Mouse (Mus musculus): ENCODE results near the gene Adamts20. TPM values are rescaled to one million over a fixed set of nuclear protein-coding genes. Genes with fewer than 3 reads are reported as not detected.
A peak's percentile ranks its signal among the peaks of the same experiment; 100 is the strongest.

Gene Adamts20
- total and polyA plus RNA-seq, 3 experiments, result 2.1 to 3.6 TPM; not detected in 1

- no peak overlapping the region for H3K4me3 ChIP-seq (ENCODE audit: control insufficient read depth in 1 of 2, insufficient read depth in 1 of 2, low read depth in 2 of 2, low read length in 2 of 2)
- H3K4me1 ChIP-seq (ENCODE audit: control insufficient read depth in 1 of 2, insufficient read depth in 2 of 2, low read length in 2 of 2), result no peaks in the 10 kb centered on the region
- H3K27ac ChIP-seq (ENCODE audit: control insufficient read depth, low read depth, low read length), result no peak overlapping the region
- no peaks in the 10 kb centered on the region for H3K9me3 ChIP-seq (replicated peaks; ENCODE audit: insufficient read depth, low read length)
- no peaks in the 10 kb centered on the region for H3K79me2 ChIP-seq (ENCODE audit: control insufficient read depth, insufficient read depth, low read length, poor library complexity)
- no peaks in the 10 kb centered on the region for H3K36me3 ChIP-seq (ENCODE audit: control insufficient read depth in 1 of 2, insufficient read depth in 2 of 2, low read length in 2 of 2)
- H3K9ac ChIP-seq (ENCODE audit: control insufficient read depth, low read depth, low read length, poor library complexity, severe bottlenecking), result no peak overlapping the region
- no peaks in the 10 kb centered on the region for H3K27me3 ChIP-seq (ENCODE audit: control insufficient read depth in 1 of 2, insufficient read depth in 2 of 2, low read length in 2 of 2)
- TF ChIP-seq SMC3 (IDR thresholded peaks at IDR 0.05; ENCODE audit: low read depth, low read length), result peak; percentile 71
- TF ChIP-seq MYB (IDR thresholded peaks at IDR 0.05; ENCODE audit: low read depth, low read length), result no peak
- peak; percentile 41 for TF ChIP-seq RAD21 (IDR thresholded peaks at IDR 0.05; ENCODE audit: low read depth, low read length)
- TF ChIP-seq POLR2AphosphoS5 (IDR thresholded peaks at IDR 0.05; ENCODE audit: borderline replicate concordance, low read depth, low read length), result no peak
- peak in 2 of 3 experiments; percentile 29 to 53; a peak in 4 of 6 replicates for TF ChIP-seq CTCF (IDR thresholded peaks at IDR 0.05 in 2 of 3, conservative IDR thresholded peaks at IDR 0.05 in 1 of 3; ENCODE audit: control insufficient read depth in 1 of 3, insufficient read depth in 1 of 3, low read depth in 2 of 3, low read length in 3 of 3, poor library complexity in 1 of 3, severe bottlenecking in 1 of 3)
- DNase-seq (ENCODE audit: low read depth, low spot score), result peak; percentile 40
Measured at GRCm38 (mm10) chr15:94316171-94316570, 149.0 kb downstream of the Adamts20 start.

DNA sequence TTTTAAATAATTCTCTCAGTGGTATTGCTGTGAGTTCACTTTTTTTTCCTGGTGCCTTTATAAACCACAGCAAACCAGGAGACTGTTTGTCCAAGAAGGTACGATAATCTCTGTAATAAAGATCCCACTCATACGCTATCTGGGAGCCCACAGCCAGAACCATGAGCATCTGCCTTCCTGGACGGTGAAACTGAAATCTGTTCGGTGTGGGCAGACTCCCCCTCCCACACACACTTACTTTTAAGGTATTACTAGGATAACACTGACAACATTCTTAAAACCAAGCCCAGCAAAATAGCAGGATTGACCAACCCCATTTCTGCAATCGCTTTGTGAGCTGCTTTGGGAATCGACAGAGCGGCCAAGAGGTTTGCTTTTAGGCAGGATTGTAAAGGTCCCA, 155.5 kb downstream of the Adamts20 start:
- Histone ChIP-seq H3K27ac (ENCODE audit: control insufficient read depth, low read depth, low read length) (no peak overlapping the region), H3K27me3 (ENCODE audit: control insufficient read depth in 1 of 2, insufficient read depth in 2 of 2, low read length in 2 of 2) (no peaks in the 10 kb centered on the region; a peak in 1 of 4 replicates), H3K36me3 (ENCODE audit: control insufficient read depth in 1 of 2, insufficient read depth in 2 of 2, low read length in 2 of 2) (no peaks in the 10 kb centered on the region), H3K79me2 (ENCODE audit: control insufficient read depth, insufficient read depth, low read length, poor library complexity) (no peaks in the 10 kb centered on the region; the same call in 1 of the 2 replicates), H3K4me1 (ENCODE audit: control insufficient read depth in 1 of 2, insufficient read depth in 2 of 2, low read length in 2 of 2) (no peaks in the 10 kb centered on the region), H3K9ac (ENCODE audit: control insufficient read depth, low read depth, low read length, poor library complexity, severe bottlenecking) (no peak overlapping the region), H3K9me3 (replicated peaks; ENCODE audit: insufficient read depth, low read length) (no peaks in the 10 kb centered on the region), H3K4me3 (ENCODE audit: control insufficient read depth in 1 of 2, insufficient read depth in 1 of 2, low read depth in 2 of 2, low read length in 2 of 2) (no peak overlapping the region)
- no peak for DNase-seq (ENCODE audit: low read depth, low spot score)
- TF ChIP-seq UBTF (IDR thresholded peaks at IDR 0.05; ENCODE audit: borderline replicate concordance, insufficient read depth, low read depth, low read length) (no peak), CHD1 (IDR thresholded peaks at IDR 0.05; ENCODE audit: low read depth, low read length) (no peak), E2F4 (IDR thresholded peaks at IDR 0.05; ENCODE audit: borderline replicate concordance, low read depth, low read length) (no peak), POLR2AphosphoS2 (IDR thresholded peaks at IDR 0.05; ENCODE audit: low read length) (no peak), MYC (IDR thresholded peaks at IDR 0.05; ENCODE audit: low read depth, low read length) (no peak), SMC3 (IDR thresholded peaks at IDR 0.05; ENCODE audit: low read depth, low read length) (no peak), RCOR1 (IDR thresholded peaks at IDR 0.05; ENCODE audit: low read depth, low read length) (no peak), KAT2A (conservative IDR thresholded peaks at IDR 0.05; ENCODE audit: low read depth, low read length) (no peak), CTCF (IDR thresholded peaks at IDR 0.05 in 2 of 3, conservative IDR thresholded peaks at IDR 0.05 in 1 of 3; ENCODE audit: control insufficient read depth in 1 of 3, insufficient read depth in 1 of 3, low read depth in 2 of 3, low read length in 3 of 3, poor library complexity in 1 of 3, severe bottlenecking in 1 of 3) (no peak), RAD21 (IDR thresholded peaks at IDR 0.05; ENCODE audit: low read depth, low read length) (no peak), MAX (IDR thresholded peaks at IDR 0.05; ENCODE audit: low read length) (no peak), MXI1 (IDR thresholded peaks at IDR 0.05; ENCODE audit: low read depth, low read length) (no peak)

GRCm38 (mm10) chr15:94307888-94308287, 157.3 kb downstream of the Adamts20 start:
- H3K27me3 ChIP-seq (ENCODE audit: control insufficient read depth in 1 of 2, insufficient read depth in 2 of 2, low read length in 2 of 2), result no peaks in the 10 kb centered on the region; a peak in 1 of 4 replicates
- H3K79me2 ChIP-seq (ENCODE audit: control insufficient read depth, insufficient read depth, low read length, poor library complexity), result no peaks in the 10 kb centered on the region; the same call in 1 of the 2 replicates
- no peak overlapping the region for H3K4me3 ChIP-seq (ENCODE audit: control insufficient read depth in 1 of 2, insufficient read depth in 1 of 2, low read depth in 2 of 2, low read length in 2 of 2)
- no peaks in the 10 kb centered on the region for H3K36me3 ChIP-seq (ENCODE audit: control insufficient read depth in 1 of 2, insufficient read depth in 2 of 2, low read length in 2 of 2)
- H3K27ac ChIP-seq (ENCODE audit: control insufficient read depth, low read depth, low read length), result no peak overlapping the region
- H3K9me3 ChIP-seq (replicated peaks; ENCODE audit: insufficient read depth, low read length), result no peaks in the 10 kb centered on the region
- DNase-seq (ENCODE audit: low read depth, low spot score), result no peak
- H3K9ac ChIP-seq (ENCODE audit: control insufficient read depth, low read depth, low read length, poor library complexity, severe bottlenecking), result no peak overlapping the region
- TF ChIP-seq POLR2A (IDR thresholded peaks at IDR 0.05; ENCODE audit: control insufficient read depth in 1 of 2, insufficient read depth in 1 of 2, low read depth in 1 of 2, low read length in 2 of 2, poor library complexity in 1 of 2), result no peak
- no peak for TF ChIP-seq USF1 (IDR thresholded peaks at IDR 0.05; ENCODE audit: low read depth, low read length)
- TF ChIP-seq USF2 (IDR thresholded peaks at IDR 0.05; ENCODE audit: borderline replicate concordance in 1 of 2, insufficient read depth in 1 of 2, low read depth in 1 of 2, low read length in 2 of 2), result no peak
- TF ChIP-seq TBP (IDR thresholded peaks at IDR 0.05; ENCODE audit: low read depth, low read length), result no peak
- no peak for TF ChIP-seq GATA1 (IDR thresholded peaks at IDR 0.05; ENCODE audit: low read depth, low read length)
- no peak for TF ChIP-seq NELFE (IDR thresholded peaks at IDR 0.05; ENCODE audit: low read depth, low read length)
- no peak for TF ChIP-seq RCOR1 (IDR thresholded peaks at IDR 0.05; ENCODE audit: low read depth, low read length)
- TF ChIP-seq ZMIZ1 (IDR thresholded peaks at IDR 0.05; ENCODE audit: low read depth, low read length), result no peak
- TF ChIP-seq POLR2AphosphoS5 (IDR thresholded peaks at IDR 0.05; ENCODE audit: borderline replicate concordance, low read depth, low read length), result no peak
- TF ChIP-seq CTCF (IDR thresholded peaks at IDR 0.05 in 2 of 3, conservative IDR thresholded peaks at IDR 0.05 in 1 of 3; ENCODE audit: control insufficient read depth in 1 of 3, insufficient read depth in 1 of 3, low read depth in 2 of 3, low read length in 3 of 3, poor library complexity in 1 of 3, severe bottlenecking in 1 of 3), result no peak
- no peak for TF ChIP-seq BHLHE40 (IDR thresholded peaks at IDR 0.05; ENCODE audit: borderline replicate concordance, low read depth, low read length)
- no peak for TF ChIP-seq ZNF384 (IDR thresholded peaks at IDR 0.05; ENCODE audit: low read depth, low read length)
- H3K4me1 ChIP-seq (ENCODE audit: control insufficient read depth in 1 of 2, insufficient read depth in 2 of 2, low read length in 2 of 2), result no peaks in the 10 kb centered on the region

All from MEL (cell line).